Mouse (Mus musculus): ENCODE results near the gene Wdr60.

The Wdr60 gene

DNA sequence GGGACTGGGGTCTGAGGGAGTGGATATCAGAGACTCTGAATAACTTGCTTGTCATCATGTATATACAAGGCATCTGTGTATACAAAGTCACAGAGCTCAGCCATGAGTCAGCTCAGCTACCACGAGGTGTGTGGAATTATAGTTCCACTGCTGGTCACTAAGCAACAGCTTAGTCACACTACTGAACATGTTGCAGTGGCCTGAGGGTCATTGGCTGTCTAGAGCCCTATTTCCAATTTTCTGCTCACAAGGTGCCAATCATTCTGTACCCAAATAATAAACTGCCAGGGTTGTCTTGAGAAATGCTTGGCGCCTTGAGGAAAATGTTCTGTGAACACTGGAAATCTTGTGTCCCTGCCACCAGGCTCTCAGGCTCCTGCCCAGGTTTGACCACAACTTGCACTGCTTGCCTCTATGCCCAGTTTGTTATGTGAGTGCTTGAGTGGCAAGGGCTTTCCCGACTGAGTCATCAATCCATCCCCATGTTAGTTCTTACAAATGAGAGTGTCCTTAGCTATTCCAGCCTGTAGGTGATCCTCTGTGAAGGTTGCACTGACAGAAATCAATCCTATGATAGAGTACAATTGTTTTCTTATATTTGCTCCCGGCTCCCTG is 81.3 kb downstream of the Wdr60 start:
- no peak for DNase-seq

GRCm38 (mm10) chr12:116176930-116177329 is 85.9 kb downstream of the Wdr60 start:
- DNase-seq, result no peak

DNA sequence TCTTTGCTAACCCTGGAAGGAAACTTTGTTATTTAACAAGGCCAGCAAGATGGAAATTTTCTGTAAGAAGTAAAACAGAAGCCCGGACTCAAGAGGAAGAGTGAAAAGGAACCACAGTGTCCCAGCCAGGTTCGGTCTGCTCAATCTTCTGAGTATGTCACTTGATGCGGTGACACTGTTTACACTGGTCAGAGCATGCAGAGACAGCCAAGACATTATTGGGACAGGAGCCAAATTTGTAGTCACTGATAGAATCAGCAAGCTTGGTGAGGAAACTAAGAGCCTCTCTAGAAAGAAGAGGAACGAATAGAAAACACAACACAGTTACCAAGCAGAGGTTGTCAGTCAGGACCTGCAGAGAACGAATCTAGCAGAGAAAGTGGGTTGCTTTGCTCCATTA is 93.2 kb downstream of the Wdr60 start:
- DNase-seq, result peak in 1 of 2 experiments; percentile 36

DNA sequence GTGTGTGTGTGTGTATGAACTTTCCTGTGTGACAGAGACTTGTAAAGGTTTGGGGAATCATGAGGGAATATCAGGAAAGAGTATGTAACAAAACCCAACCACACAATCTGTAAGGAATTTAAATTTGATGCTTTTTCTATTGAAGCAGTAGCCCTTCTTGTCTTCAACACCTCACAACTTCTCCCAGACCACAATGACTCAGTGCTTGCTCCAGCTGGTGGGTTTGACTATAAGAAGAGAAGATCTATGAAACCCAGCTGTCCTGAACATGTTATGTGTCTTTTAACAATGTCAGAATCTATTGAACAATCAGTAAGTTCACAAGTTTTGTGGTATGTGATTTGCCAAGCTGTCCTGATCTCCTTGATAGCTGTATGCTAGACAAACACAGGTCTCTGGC is 97.5 kb downstream of the Wdr60 start:
- DNase-seq, result no peak

- no peak for DNase-seq
Measured at GRCm38 (mm10) chr12:116159695-116160094, 103.1 kb downstream of the Wdr60 start.

GRCm38 (mm10) chr12:116159223-116159622 is 103.6 kb downstream of the Wdr60 start:
- DNase-seq, result no peak

GRCm38 (mm10) chr12:116156792-116157532 is 105.9 kb downstream of the Wdr60 start:
- no peak for DNase-seq
